Mouse (Mus musculus) liver, embryonic 14.5 days (tissue): ENCODE data around the gene Aox4.

Source experiments
- CTCF ChIP-seq: IDR thresholded peaks from 2 replicates; pipeline ENCODE4 v1.5.1; 2016; ENCODE audit warnings: antibody characterized with exemption, low read depth, control low read depth
- EP300 ChIP-seq: IDR thresholded peaks from 2 replicates; pipeline ENCODE4 v1.6.1; 2016; ENCODE audit warnings: antibody characterized with exemption, low read depth

GRCm38 (mm10) chr1:58240347-58240746 is 30.1 kb downstream of the Aox4 start:
- TF ChIP-seq CTCF (no peak), EP300 (no peak)
